Mouse (Mus musculus): Measurements from ENCODE around the gene Pipox. TPM values are rescaled to one million over a fixed set of nuclear protein-coding genes. Genes with fewer than 3 reads are reported as not detected.

Gene Pipox
- polyA plus RNA-seq, 1 experiment from 2014 or later = 12.6 TPM

DNA sequence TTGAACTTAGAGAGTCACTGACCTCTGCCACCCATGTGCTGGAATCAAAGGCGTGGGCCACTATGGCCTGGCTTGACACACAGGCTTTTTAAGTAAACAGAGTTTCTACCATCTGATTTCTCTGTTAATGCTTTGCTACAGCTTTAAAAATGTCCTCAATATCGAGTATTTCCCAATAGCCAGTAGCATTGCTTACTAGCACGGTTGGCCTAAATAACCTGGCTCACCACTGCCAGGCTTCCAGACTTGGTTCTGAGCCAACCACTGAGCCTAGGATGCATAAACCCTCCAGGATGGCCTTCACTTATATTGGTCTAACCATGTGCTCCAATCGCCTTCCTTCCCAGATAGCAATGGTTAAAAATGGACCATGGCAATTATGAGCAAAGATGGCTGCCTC is 6.8 kb upstream of the Pipox start:
- no peaks in the 10 kb centered on the region for H3K36me3 ChIP-seq (ENCODE audit: control insufficient read depth, insufficient read depth)
- H3K9me3 ChIP-seq (ENCODE audit: control insufficient read depth, low read length) = no peaks in the 10 kb centered on the region
- 84% methylated on average over 4 of the region's 4 CpGs for WGBS
- no peak for ATAC-seq
- no peak overlapping the region for H3K27ac ChIP-seq (ENCODE audit: low read length)
- no peaks in the 10 kb centered on the region for H3K27me3 ChIP-seq (replicated peaks; ENCODE audit: control insufficient read depth, insufficient read depth, low read length)
- no peak overlapping the region for H3K9ac ChIP-seq (replicated peaks; ENCODE audit: low read depth, low read length)
- H3K4me2 ChIP-seq (ENCODE audit: low read length) = no peak overlapping the region
- H3K4me1 ChIP-seq (replicated peaks; ENCODE audit: control insufficient read depth, insufficient read depth, low read length) = peaks cover 57% of the 10 kb centered on the region
- no peak overlapping the region for H3K4me3 ChIP-seq (replicated peaks; ENCODE audit: low read length)

DNA sequence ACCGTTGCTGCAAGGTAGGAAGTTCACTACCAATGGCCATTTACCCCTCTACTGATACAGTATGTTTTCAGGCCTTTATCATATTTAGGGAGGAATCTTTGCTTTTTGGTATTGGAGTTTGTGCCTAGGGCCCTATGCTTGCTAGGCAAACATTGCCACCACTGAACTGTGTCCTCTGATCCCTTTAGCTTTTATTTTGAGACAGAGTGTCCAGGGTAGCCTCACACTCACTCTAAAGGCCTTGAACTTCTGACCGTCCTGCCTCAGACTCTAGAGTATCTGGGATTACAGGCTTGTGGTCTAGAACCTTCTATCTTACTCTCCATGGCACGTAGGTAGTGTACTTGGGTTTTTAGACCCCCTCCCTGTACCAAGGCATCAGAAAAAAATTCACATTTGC is 6.3 kb upstream of the Pipox start:
- no peak for ATAC-seq
- Histone ChIP-seq H3K4me1 (replicated peaks; ENCODE audit: control insufficient read depth, insufficient read depth, low read length) (peaks cover 62% of the 10 kb centered on the region), H3K27ac (ENCODE audit: low read length) (no peak overlapping the region), H3K4me2 (ENCODE audit: low read length) (no peak overlapping the region), H3K4me3 (replicated peaks; ENCODE audit: low read length) (no peak overlapping the region), H3K9me3 (ENCODE audit: control insufficient read depth, low read length) (no peaks in the 10 kb centered on the region), H3K27me3 (replicated peaks; ENCODE audit: control insufficient read depth, insufficient read depth, low read length) (no peaks in the 10 kb centered on the region), H3K9ac (replicated peaks; ENCODE audit: low read depth, low read length) (no peak overlapping the region), H3K36me3 (ENCODE audit: control insufficient read depth, insufficient read depth) (no peaks in the 10 kb centered on the region)
- 84% methylated on average over 3 of the region's 3 CpGs for WGBS

DNA sequence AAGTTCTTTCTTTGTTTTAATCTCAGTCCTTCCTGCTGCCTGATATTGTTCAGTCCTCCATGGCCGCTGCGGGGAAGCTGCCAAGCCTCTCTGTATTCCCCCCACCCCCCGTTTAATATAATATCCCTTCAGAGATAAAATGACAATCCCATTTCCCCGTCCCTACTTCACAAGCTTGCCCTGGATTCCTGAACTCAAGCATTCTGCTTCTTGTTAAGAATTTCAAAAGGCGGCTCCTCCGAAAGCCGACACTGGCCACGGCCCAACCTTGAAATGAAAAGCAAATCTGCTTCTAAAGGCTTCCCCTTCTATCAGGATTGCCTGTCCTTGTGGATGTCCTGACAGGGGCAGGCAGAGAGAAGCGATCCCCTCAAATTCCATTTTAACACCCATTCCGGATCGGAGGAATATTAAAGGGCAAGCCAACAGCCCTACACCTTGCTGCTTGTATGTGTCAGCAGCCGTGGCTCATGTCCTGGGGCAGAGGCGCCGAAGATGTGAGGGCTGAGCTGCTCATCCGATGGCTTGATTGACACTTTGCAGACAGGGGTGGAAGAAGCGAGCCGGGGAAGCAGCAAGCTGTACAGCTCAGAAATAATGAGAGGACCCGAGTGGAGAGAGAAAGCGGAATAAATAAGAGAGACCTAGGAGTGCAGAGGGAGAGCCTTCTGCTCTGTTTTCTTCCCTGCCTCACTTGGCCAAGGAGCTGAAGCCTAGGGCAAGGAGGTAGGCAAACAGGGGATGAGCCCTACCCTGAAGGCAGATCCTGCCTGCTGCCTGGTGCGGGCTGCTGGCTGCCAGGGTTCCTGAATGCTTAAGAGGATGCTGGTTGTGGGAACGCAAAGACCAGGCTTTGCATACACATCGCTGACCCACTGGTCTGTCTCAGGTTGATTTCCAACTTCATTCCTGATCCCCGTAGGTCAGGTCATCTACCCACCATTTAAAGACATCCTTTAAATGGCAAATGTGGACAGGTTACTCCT is 3.2 kb upstream of the Pipox start:
- Histone ChIP-seq H3K4me2 (ENCODE audit: low read length) (peak overlapping the region; percentile 47), H3K27me3 (replicated peaks; ENCODE audit: control insufficient read depth, insufficient read depth, low read length) (no peaks in the 10 kb centered on the region), H3K4me1 (replicated peaks; ENCODE audit: control insufficient read depth, insufficient read depth, low read length) (peaks cover 80% of the 10 kb centered on the region), H3K4me3 (replicated peaks; ENCODE audit: low read length) (peak overlapping the region; percentile 18), H3K9me3 (ENCODE audit: control insufficient read depth, low read length) (no peaks in the 10 kb centered on the region), H3K9ac (replicated peaks; ENCODE audit: low read depth, low read length) (peak overlapping the region; percentile 48), H3K36me3 (ENCODE audit: control insufficient read depth, insufficient read depth) (no peaks in the 10 kb centered on the region), H3K27ac (ENCODE audit: low read length) (peak overlapping the region; percentile 93)
- WGBS = 5% methylated on average over 23 of the region's 23 CpGs
- ATAC-seq = no peak

DNA sequence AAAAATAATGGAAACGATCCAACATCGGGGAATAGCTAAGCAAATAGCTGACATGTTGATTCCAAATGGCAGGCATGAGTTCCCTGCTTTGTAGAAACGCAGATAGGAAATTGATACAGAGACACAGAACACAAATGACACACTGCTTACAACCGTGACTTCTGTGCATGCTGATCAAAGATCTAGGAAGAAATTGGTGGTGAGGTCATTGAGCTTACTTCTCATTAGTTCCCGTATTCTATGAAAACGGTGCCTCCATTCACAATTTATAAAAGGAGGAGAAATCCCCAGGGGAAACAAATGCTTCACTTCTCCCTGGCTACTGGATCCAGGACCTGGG is 2.6 kb upstream of the Pipox start:
- H3K4me3 ChIP-seq (replicated peaks; ENCODE audit: low read length) = peak overlapping the region; percentile 18
- H3K9ac ChIP-seq (replicated peaks; ENCODE audit: low read depth, low read length) = peak overlapping the region; percentile 48
- H3K9me3 ChIP-seq (ENCODE audit: control insufficient read depth, low read length) = no peaks in the 10 kb centered on the region
- 3% methylated on average over 6 of the region's 6 CpGs for WGBS
- no peak for ATAC-seq
- H3K4me1 ChIP-seq (replicated peaks; ENCODE audit: control insufficient read depth, insufficient read depth, low read length) = peaks cover 78% of the 10 kb centered on the region
- H3K36me3 ChIP-seq (ENCODE audit: control insufficient read depth, insufficient read depth) = no peaks in the 10 kb centered on the region
- H3K4me2 ChIP-seq (ENCODE audit: low read length) = peak overlapping the region; percentile 47
- H3K27me3 ChIP-seq (replicated peaks; ENCODE audit: control insufficient read depth, insufficient read depth, low read length) = no peaks in the 10 kb centered on the region
- peak overlapping the region; percentile 93 for H3K27ac ChIP-seq (ENCODE audit: low read length)

DNA sequence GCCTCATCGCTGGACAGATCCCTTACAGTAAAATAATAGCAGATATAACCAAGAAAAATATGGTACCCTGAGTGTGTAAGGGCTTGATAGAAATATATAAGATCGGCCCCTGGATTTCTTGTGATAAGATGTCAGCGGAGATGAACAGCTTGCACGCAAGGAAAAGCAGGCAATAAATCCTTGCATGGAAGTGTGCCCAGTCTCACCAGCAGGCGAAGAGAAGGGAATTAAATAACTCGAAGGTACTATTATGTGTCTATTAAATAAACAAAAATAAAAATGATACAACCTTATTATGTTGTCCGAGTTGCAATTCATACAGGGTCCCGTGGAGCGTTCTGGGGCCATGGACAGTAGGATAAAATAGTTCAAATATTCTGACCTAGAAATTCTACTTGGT is 2.1 kb upstream of the Pipox start:
- ATAC-seq = no peak
- Histone ChIP-seq H3K27me3 (replicated peaks; ENCODE audit: control insufficient read depth, insufficient read depth, low read length) (no peaks in the 10 kb centered on the region), H3K9me3 (ENCODE audit: control insufficient read depth, low read length) (no peaks in the 10 kb centered on the region), H3K27ac (ENCODE audit: low read length) (peak overlapping the region; percentile 93), H3K4me1 (replicated peaks; ENCODE audit: control insufficient read depth, insufficient read depth, low read length) (peaks cover 77% of the 10 kb centered on the region), H3K9ac (replicated peaks; ENCODE audit: low read depth, low read length) (no peak overlapping the region), H3K4me3 (replicated peaks; ENCODE audit: low read length) (no peak overlapping the region), H3K4me2 (ENCODE audit: low read length) (peak overlapping the region; percentile 47), H3K36me3 (ENCODE audit: control insufficient read depth, insufficient read depth) (no peaks in the 10 kb centered on the region)
- 32% methylated on average over 9 of the region's 9 CpGs for WGBS

DNA sequence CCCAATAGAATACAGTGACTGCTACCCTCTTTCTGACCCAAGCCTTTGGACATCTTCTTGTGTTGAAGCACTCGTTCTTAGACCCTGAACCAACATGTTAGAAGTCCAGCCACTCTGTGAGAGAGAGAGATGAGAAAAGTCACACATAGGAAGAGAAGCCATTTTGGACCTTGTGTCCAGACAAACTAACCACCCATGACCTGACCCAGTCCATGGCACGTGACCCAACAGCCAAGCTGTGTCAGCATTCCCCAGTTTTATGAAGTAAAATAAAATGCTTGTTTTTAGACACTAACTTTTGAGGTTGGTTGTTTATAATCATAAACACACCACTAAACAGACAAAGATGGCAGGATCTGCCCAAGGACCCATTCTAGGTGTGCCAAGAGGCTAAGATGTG is 1.1 kb upstream of the Pipox start:
- Histone ChIP-seq H3K4me1 (replicated peaks; ENCODE audit: control insufficient read depth, insufficient read depth, low read length) (peaks cover 83% of the 10 kb centered on the region), H3K36me3 (ENCODE audit: control insufficient read depth, insufficient read depth) (no peaks in the 10 kb centered on the region), H3K27ac (ENCODE audit: low read length) (peak overlapping the region; percentile 93), H3K4me2 (ENCODE audit: low read length) (no peak overlapping the region; the same call in 1 of the 2 replicates), H3K4me3 (replicated peaks; ENCODE audit: low read length) (no peak overlapping the region), H3K9ac (replicated peaks; ENCODE audit: low read depth, low read length) (no peak overlapping the region), H3K27me3 (replicated peaks; ENCODE audit: control insufficient read depth, insufficient read depth, low read length) (no peaks in the 10 kb centered on the region), H3K9me3 (ENCODE audit: control insufficient read depth, low read length) (no peaks in the 10 kb centered on the region)
- ATAC-seq = no peak
- 49% methylated on average over 2 of the region's 2 CpGs for WGBS

DNA sequence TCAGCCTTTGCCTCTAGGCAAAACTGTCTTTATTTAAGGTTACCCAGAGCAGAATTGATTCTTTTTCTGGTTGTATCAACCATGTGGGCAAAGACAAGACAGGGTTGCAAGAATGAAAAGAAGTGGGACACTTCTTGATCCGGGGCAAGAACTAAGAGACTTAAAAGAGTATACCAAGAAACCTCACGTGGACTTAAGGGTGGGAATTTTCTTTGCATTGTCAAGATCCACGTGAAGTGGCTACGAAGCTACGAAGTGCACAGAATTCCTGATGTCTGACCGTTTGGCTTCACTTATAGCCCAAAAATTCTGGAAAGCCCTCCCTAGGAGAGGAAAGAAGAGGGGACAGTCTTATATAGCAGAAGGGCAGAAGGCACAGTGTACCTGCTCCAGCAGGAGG is 613 bp downstream of the Pipox start:
- peak overlapping the region; percentile 8; the same call in 1 of the 2 replicates for H3K4me3 ChIP-seq (replicated peaks; ENCODE audit: low read length)
- H3K9ac ChIP-seq (replicated peaks; ENCODE audit: low read depth, low read length) = peak overlapping the region; percentile 51

DNA sequence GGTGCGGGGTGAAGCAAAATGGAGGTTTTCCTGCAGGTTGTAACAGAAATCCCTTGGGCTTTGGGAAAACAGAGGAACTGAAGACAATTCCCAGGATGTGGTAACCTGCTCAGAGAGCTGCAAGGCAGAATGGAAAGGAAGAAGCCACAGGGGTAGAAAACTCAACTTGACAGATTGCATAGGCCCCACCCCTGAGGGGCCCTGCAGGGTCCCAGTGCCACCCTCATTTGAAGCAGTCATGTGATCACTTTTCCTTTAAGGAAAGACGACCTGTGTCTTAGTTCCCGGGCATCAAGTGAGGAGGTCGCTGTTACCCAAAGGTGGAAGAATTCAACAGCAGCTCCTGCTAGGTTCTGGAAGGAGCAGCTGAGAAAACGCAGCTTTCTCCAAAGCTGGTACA is 1.0 kb downstream of the Pipox start:
- Histone ChIP-seq H3K4me2 (ENCODE audit: low read length) (peak overlapping the region; percentile 36), H3K27me3 (replicated peaks; ENCODE audit: control insufficient read depth, insufficient read depth, low read length) (no peaks in the 10 kb centered on the region), H3K27ac (ENCODE audit: low read length) (peak overlapping the region; percentile 93), H3K9ac (replicated peaks; ENCODE audit: low read depth, low read length) (peak overlapping the region; percentile 51), H3K9me3 (ENCODE audit: control insufficient read depth, low read length) (no peaks in the 10 kb centered on the region), H3K36me3 (ENCODE audit: control insufficient read depth, insufficient read depth) (no peaks in the 10 kb centered on the region), H3K4me3 (replicated peaks; ENCODE audit: low read length) (peak overlapping the region; percentile 8; the same call in 1 of the 2 replicates), H3K4me1 (replicated peaks; ENCODE audit: control insufficient read depth, insufficient read depth, low read length) (peaks cover 83% of the 10 kb centered on the region)
- WGBS = 7% methylated on average over 5 of the region's 5 CpGs
- no peak for ATAC-seq

More for the DNA sequence above, 613 bp downstream of the Pipox start:
- Histone ChIP-seq H3K27ac (ENCODE audit: low read length) (peak overlapping the region; percentile 93), H3K4me1 (replicated peaks; ENCODE audit: control insufficient read depth, insufficient read depth, low read length) (peaks cover 83% of the 10 kb centered on the region), H3K4me2 (ENCODE audit: low read length) (peak overlapping the region; percentile 36), H3K36me3 (ENCODE audit: control insufficient read depth, insufficient read depth) (no peaks in the 10 kb centered on the region), H3K27me3 (replicated peaks; ENCODE audit: control insufficient read depth, insufficient read depth, low read length) (no peaks in the 10 kb centered on the region), H3K9me3 (ENCODE audit: control insufficient read depth, low read length) (no peaks in the 10 kb centered on the region)
- no peak for ATAC-seq
- WGBS = 12% methylated on average over 6 of the region's 6 CpGs

DNA sequence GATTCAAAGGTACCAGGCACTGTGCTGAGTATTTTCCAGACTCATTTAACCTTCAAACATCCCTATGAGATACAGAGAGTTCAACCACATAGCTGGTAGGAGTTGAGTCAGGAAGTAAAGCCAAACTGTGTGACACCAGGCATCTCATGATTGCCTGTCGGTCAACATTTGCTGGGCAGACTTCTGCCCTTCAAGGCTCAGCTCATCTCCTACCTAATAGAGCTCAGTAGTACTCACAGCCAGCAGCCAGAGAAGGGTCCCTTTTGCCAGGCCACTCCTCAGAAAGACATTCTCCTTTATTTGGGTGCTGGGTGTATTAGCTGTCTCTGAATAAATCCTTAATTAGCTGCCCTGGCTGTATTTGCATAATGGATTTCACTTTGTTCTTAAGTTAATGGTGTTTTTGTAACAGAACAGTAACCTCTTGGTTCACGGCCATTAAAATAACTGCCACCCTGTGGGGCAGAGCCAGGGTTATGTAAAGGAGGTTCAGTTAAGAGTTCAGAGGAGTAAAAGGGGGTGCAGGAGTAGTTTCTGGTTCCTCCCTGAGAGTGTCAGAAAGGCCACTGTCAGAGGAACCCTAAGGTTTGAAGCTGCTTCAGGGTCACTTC is 3.1 kb downstream of the Pipox start:
- no peaks in the 10 kb centered on the region for H3K36me3 ChIP-seq (ENCODE audit: control insufficient read depth, insufficient read depth)

More for the DNA sequence above, 3.1 kb downstream of the Pipox start:
- Histone ChIP-seq H3K4me2 (ENCODE audit: low read length) (no peak overlapping the region), H3K4me3 (replicated peaks; ENCODE audit: low read length) (no peak overlapping the region), H3K9ac (replicated peaks; ENCODE audit: low read depth, low read length) (no peak overlapping the region), H3K27ac (ENCODE audit: low read length) (peak overlapping the region; percentile 4; the same call in 1 of the 2 replicates), H3K9me3 (ENCODE audit: control insufficient read depth, low read length) (no peaks in the 10 kb centered on the region), H3K4me1 (replicated peaks; ENCODE audit: control insufficient read depth, insufficient read depth, low read length) (peaks cover 83% of the 10 kb centered on the region), H3K27me3 (replicated peaks; ENCODE audit: control insufficient read depth, insufficient read depth, low read length) (no peaks in the 10 kb centered on the region)
- ATAC-seq = no peak
- 16% methylated on average over 2 of the region's 2 CpGs for WGBS
